Mouse (Mus musculus): ENCODE measurements around the gene Flcn. TPM values are rescaled to one million over a fixed set of nuclear protein-coding genes. Genes with fewer than 3 reads are reported as not detected.
"Not testable (repeated sequence)": the region's sequence is repeated elsewhere in the genome, so short reads cannot be mapped to it uniquely, and the experiment has no call there.

The Flcn gene
- 58.9 and 59.6 TPM in 2 replicates for polyA plus RNA-seq (2012; rRNA removed)

- under 1% methylated on average over 52 of the region's 52 CpGs for WGBS
- Histone ChIP-seq H3K4me3 (replicated peaks; ENCODE audit: extremely low read depth, low read depth, low read length) (peak within 1 kb of the TSS; percentile 75), H3K4me1 (ENCODE audit: control insufficient read depth, insufficient read depth, low read length) (no peaks in the 10 kb centered on the region; the same call in none of the 2 replicates)
- DNase-seq, result peak; percentile 91
- TF ChIP-seq POLR2A (IDR thresholded peaks at IDR 0.05; ENCODE audit: borderline replicate concordance, extremely low read depth, low read depth, low read length), result peak; percentile 97
- TF ChIP-seq CTCF (IDR thresholded peaks at IDR 0.05; ENCODE audit: insufficient read depth, low read length), result no peak
Measured at GRCm38 (mm10) chr11:59809670-59810474, at the start of gene Flcn. Gene Flcn (minus strand): TSS chr11:59810016.

GRCm38 (mm10) chr11:59852865-59853264, 43.0 kb upstream of the Flcn start:
- TF ChIP-seq CTCF (IDR thresholded peaks at IDR 0.05; ENCODE audit: insufficient read depth, low read length) (no peak), POLR2A (IDR thresholded peaks at IDR 0.05; ENCODE audit: borderline replicate concordance, extremely low read depth, low read depth, low read length) (no peak)
- DNase-seq, result no peak
- H3K4me1 ChIP-seq (ENCODE audit: control insufficient read depth, insufficient read depth, low read length), result no peaks in the 10 kb centered on the region
- no peak overlapping the region for H3K4me3 ChIP-seq (replicated peaks; ENCODE audit: extremely low read depth, low read depth, low read length)
- 65% methylated on average over 3 of the region's 3 CpGs for WGBS

DNA sequence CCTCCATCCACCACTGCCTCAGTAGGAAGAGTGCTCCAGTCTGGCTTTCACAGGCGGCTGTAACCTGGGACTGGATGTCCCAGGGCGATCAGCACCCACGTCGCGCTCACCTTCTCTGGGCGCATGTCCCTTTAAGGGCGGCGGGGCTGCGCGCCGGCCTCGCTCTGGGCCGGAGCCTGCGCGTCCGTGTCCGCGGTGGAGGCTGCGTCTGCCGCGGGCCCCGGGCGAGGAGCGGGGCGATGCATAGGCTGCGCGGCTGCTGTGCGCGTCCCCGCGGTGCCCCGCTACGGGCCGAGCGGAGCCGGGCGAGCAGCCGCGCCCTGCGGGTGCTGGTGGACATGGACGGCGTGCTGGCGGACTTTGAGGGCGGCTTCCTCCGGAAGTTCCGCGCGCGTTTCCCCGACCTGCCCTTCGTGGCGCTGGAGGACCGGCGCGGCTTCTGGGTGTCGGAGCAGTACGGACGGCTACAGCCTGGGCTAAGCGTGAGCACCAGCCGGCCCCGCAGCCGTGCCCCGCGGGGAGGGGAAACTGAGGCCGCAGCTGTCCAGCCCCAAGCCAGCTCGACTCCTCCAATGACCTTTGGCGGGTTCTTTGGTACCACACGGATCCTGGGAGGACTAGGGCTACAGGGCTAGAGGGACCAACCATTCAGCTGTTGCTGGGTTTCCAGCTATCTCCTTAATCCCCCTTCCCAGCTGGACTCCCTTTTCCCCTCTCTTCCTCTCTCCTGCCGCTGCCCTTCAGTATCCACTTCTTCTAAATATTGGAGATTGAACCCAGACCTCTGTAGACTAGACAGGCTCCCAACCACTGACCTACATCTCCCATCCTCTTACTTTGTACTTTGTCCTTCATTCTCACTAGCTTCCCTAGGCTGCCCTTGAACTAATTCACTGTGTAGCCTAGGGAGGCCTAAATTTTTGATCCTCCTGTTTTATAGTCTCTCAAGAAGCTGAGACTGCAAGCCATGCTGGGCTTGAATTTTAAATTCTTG, 38.4 kb upstream of the Flcn start:
- WGBS, result under 1% methylated on average over 69 of the region's 69 CpGs
- peak; percentile 50; the same call in 1 of the 2 replicates for TF ChIP-seq POLR2A (IDR thresholded peaks at IDR 0.05; ENCODE audit: borderline replicate concordance, extremely low read depth, low read depth, low read length)
- TF ChIP-seq CTCF (IDR thresholded peaks at IDR 0.05; ENCODE audit: insufficient read depth, low read length), result no peak
- H3K4me1 ChIP-seq (ENCODE audit: control insufficient read depth, insufficient read depth, low read length), result no peaks in the 10 kb centered on the region
- DNase-seq, result peak; percentile 83
- peak overlapping the region; percentile 82 for H3K4me3 ChIP-seq (replicated peaks; ENCODE audit: extremely low read depth, low read depth, low read length)

GRCm38 (mm10) chr11:59847131-59847530, 37.3 kb upstream of the Flcn start:
- DNase-seq, result peak; percentile 18
- H3K4me1 ChIP-seq (ENCODE audit: control insufficient read depth, insufficient read depth, low read length), result no peaks in the 10 kb centered on the region
- H3K4me3 ChIP-seq (replicated peaks; ENCODE audit: extremely low read depth, low read depth, low read length), result no peak overlapping the region
- WGBS, result 0% methylated on average over 2 of the region's 2 CpGs
- TF ChIP-seq CTCF (IDR thresholded peaks at IDR 0.05; ENCODE audit: insufficient read depth, low read length) (peak; percentile 66), POLR2A (IDR thresholded peaks at IDR 0.05; ENCODE audit: borderline replicate concordance, extremely low read depth, low read depth, low read length) (no peak)

- 97% methylated on average over 11 of the region's 11 CpGs for WGBS
- no peak for TF ChIP-seq CTCF (IDR thresholded peaks at IDR 0.05; ENCODE audit: insufficient read depth, low read length)
- no peak for TF ChIP-seq POLR2A (IDR thresholded peaks at IDR 0.05; ENCODE audit: borderline replicate concordance, extremely low read depth, low read depth, low read length)
- no peak for DNase-seq
Measured at GRCm38 (mm10) chr11:59846311-59846710, 36.5 kb upstream of the Flcn start.

GRCm38 (mm10) chr11:59839459-59840126, 29.8 kb upstream of the Flcn start, which contains the start of gene Cops3:
Gene Cops3 (minus strand): TSS chr11:59839838.
- DNase-seq, result peak; percentile 91
- under 1% methylated on average over 43 of the region's 43 CpGs for WGBS
- peak; percentile 66; the same call in 1 of the 2 replicates for TF ChIP-seq POLR2A (IDR thresholded peaks at IDR 0.05; ENCODE audit: borderline replicate concordance, extremely low read depth, low read depth, low read length)
- no peak for TF ChIP-seq CTCF (IDR thresholded peaks at IDR 0.05; ENCODE audit: insufficient read depth, low read length)
- Histone ChIP-seq H3K4me3 (replicated peaks; ENCODE audit: extremely low read depth, low read depth, low read length) (peak within 1 kb of the TSS; percentile 98), H3K4me1 (ENCODE audit: control insufficient read depth, insufficient read depth, low read length) (peaks cover 9% of the 10 kb centered on the region)

More at GRCm38 (mm10) chr11:59846311-59846710, 36.5 kb upstream of the Flcn start:
- Histone ChIP-seq H3K4me3 (replicated peaks; ENCODE audit: extremely low read depth, low read depth, low read length) (no peak overlapping the region), H3K4me1 (ENCODE audit: control insufficient read depth, insufficient read depth, low read length) (no peaks in the 10 kb centered on the region)

DNA sequence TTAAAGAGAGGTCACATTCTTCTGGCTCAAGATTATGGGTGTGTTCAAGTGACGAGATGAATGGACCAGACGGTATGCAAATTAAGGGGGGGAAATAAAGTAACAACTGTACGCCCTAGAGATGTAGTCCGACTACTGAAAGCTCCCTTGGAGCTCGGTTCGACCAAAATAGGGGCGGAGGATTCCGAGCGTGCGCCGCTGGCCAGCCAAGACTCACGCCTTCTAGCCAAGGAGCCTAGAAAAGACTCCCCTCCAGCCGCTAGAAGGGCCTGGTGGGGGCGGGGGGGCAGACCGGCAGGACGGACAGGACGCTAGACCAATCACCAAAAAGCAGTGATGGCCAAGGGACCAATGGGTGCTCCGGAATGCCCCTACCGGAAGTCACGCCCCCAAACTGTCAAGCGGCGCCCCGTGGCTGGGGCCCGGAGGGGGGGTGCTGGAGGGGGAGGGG, 29.2 kb upstream of the Flcn start, which contains the start of gene Nt5m:
Gene Nt5m, plus strand, starts transcription at position 440 of the 451 bp plus-strand sequence.
- DNase-seq, result peak; percentile 94
- 0% methylated on average over 24 of the region's 24 CpGs for WGBS

DNA sequence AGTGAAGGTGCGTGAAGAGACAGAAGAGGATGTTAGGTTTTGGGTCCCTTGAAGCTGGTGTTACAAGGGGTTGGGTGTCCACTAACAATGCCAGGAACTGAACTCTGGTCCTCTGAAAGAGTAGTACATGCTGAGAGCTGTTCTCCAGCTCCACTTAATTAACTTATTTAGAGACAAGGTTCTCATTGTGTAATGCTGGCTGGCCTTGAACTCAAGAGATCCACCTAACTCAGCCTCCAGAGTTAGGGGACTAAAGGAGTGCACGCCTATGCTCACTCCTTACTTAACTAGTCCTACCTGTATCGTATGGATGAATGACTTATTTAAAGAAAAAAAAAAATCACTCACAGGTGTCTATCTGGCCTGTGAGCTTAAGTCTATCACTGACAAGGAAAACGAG, 28.6 kb upstream of the Flcn start:
- no peak overlapping the region for H3K4me3 ChIP-seq (replicated peaks; ENCODE audit: extremely low read depth, low read depth, low read length)

More for the DNA sequence above, 29.2 kb upstream of the Flcn start, which contains the start of gene Nt5m:
- Histone ChIP-seq H3K4me1 (ENCODE audit: control insufficient read depth, insufficient read depth, low read length) (peaks cover 9% of the 10 kb centered on the region), H3K4me3 (replicated peaks; ENCODE audit: extremely low read depth, low read depth, low read length) (peak within 1 kb of the TSS; percentile 98)
- TF ChIP-seq POLR2A (IDR thresholded peaks at IDR 0.05; ENCODE audit: borderline replicate concordance, extremely low read depth, low read depth, low read length), result no peak
- no peak for TF ChIP-seq CTCF (IDR thresholded peaks at IDR 0.05; ENCODE audit: insufficient read depth, low read length)

DNA sequence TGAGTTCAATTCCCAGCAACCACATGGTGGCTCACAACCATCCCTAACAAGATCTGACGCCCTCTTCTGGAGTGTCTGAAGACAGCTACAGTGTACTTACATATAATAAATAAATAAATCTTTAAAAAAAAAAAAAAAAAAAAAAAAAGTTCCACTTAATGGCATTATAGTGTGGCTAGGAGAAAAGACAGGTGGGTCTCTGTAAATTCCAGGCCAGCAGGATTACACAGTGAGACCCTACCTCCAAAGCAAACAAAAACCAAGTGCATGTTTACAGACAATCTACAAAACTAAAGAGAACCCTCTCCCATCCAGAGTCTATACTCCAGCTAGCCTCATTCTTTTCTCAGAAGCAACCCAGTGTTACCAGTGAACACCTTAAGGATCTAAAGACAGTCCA, 28.0 kb upstream of the Flcn start:
- not testable (repeated sequence) for H3K4me3 ChIP-seq (replicated peaks; ENCODE audit: extremely low read depth, low read depth, low read length); DNase-seq; H3K4me1 ChIP-seq (ENCODE audit: control insufficient read depth, insufficient read depth, low read length)
- no CpG with 5 or more reads among the region's 1 CpGs for WGBS

More for the DNA sequence above, 28.6 kb upstream of the Flcn start:
- 50% methylated on average over 4 of the region's 4 CpGs for WGBS
- no peak for TF ChIP-seq POLR2A (IDR thresholded peaks at IDR 0.05; ENCODE audit: borderline replicate concordance, extremely low read depth, low read depth, low read length)
- no peak for TF ChIP-seq CTCF (IDR thresholded peaks at IDR 0.05; ENCODE audit: insufficient read depth, low read length)
- H3K4me1 ChIP-seq (ENCODE audit: control insufficient read depth, insufficient read depth, low read length), result peaks cover 9% of the 10 kb centered on the region
- no peak for DNase-seq

Measured in lung, adult 2 months (tissue).